18 mouse cellular contexts compared by ENCODE assay signal in the genomic region with DNA sequence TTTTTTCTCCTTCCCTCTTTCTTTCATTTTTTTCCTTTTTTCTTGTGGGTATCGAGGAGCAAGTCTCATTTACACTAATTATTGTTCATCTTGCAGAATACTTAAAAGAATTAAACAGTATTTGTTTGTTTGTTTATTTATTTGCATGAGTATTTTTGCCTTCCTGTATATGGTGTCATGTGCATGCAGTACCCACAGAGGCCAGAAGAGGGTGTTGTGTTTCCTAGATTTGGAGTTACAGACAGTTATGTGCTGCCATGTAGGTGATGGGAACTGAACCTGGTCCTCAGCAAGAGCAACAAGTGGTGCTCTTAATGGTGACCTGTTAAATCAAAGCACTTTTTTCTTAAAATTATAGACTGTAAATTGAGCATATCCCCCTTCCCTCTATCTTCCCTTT. TPM values are rescaled to one million over a fixed set of nuclear protein-coding genes. Genes with fewer than 3 reads are reported as not detected.
DNase-seq lines count a peak whose midpoint lies in the region; TF ChIP-seq lines count a peak whose summit lies in the region.
"Had no signal": no experiment of that assay in that cellular context is flagged by ENCODE, and none has a peak within 500 bp of the region (broad histone marks: within the 10 kb centered on the region; RNA-seq: fewer than 3 reads in every experiment).

No protein-coding gene starts in this region.

- no peak for TF ChIP-seq POLR2A in brain, embryonic 14.5 days (IDR thresholded peaks at IDR 0.05; ENCODE audit: borderline replicate concordance, extremely low read depth, insufficient read depth, insufficient read length, poor library complexity, severe bottlenecking)

- DNase-seq in layer of hippocampus, adult 2 months (ENCODE audit: low spot score in 2 of 2), result no peak
- DNase-seq in layer of hippocampus, adult 18-20 months (ENCODE audit: low spot score in 2 of 2), result no peak
- DNase-seq in 3T3-L1 (ENCODE audit: low read depth, low spot score) (peak; percentile 61), A20 (ENCODE audit: low read depth, low spot score) (peak; percentile 57)
- no peak for DNase-seq in brain, embryonic 14.5 days (ENCODE audit: low read depth)
- no peak for DNase-seq in ovary, postnatal 36 days (ENCODE audit: low spot score)
- no peak for DNase-seq in urinary bladder, postnatal 10 days (ENCODE audit: low spot score)
- DNase-seq: adrenal gland, postnatal 36 days; cerebellum, adult 11-12 months; kidney, postnatal 4 days; lung, adult 18-20 months; right cerebral cortex, postnatal 4 days had no signal

- peak; percentile 70 for TF ChIP-seq CTCF in layer of hippocampus, adult 2 months (conservative IDR thresholded peaks at IDR 0.05)
- peak; percentile 36; the same call in 1 of the 2 replicates for TF ChIP-seq CTCF in brain, embryonic 14.5 days (IDR thresholded peaks at IDR 0.05; ENCODE audit: borderline replicate concordance, extremely low read depth, insufficient read depth, insufficient read length)

- no peak overlapping the region for H3K4me3 ChIP-seq in layer of hippocampus, adult 2 months

- H3K27ac ChIP-seq in layer of hippocampus, adult 2 months, result no peak overlapping the region
- H3K27ac ChIP-seq: midbrain, embryonic 12.5 days had no signal

RNA-seq across cellular contexts. Expression of a gene that starts 0.9 kb away (rescaled TPM):
- total RNA-seq in layer of hippocampus, adult 2 months (2021), result 10 to 100 TPM; 20.1 to 20.3 TPM
- total RNA-seq in layer of hippocampus, adult 18-20 months (2021), result 10 to 100 TPM; 20.7 to 21.8 TPM
- 50.6 and 73.4 TPM in 2 replicates for polyA plus RNA-seq in brain, embryonic 14.5 days (2012; rRNA removed)

RNA-seq across cellular contexts. Expression of a gene that starts 1.4 kb away (rescaled TPM):
- total RNA-seq in layer of hippocampus, adult 2 months (2021), result not detected
- total RNA-seq in layer of hippocampus, adult 18-20 months (2021), result not detected
- 0.53 TPM in 1 of 2 replicates, not detected in the other for polyA plus RNA-seq in brain, embryonic 14.5 days (2012; rRNA removed)
- total RNA-seq: adrenal gland, postnatal 36 days; gastrocnemius, adult 18-20 months; left cerebral cortex, postnatal 10 days had no signal
- polyA plus RNA-seq: heart, embryonic 12.5 days; hindbrain, embryonic 15.5 days; midbrain, embryonic 12.5 days; stomach, embryonic 16.5 days had no signal

RNA-seq across cellular contexts. Expression of a gene that starts 7.9 kb away (rescaled TPM):
- 1 to 10 TPM in 1 of 2 experiments, under 1 TPM in 1; 0.25 to 1.9 TPM for total RNA-seq in layer of hippocampus, adult 2 months (2021)
- total RNA-seq in layer of hippocampus, adult 18-20 months (2021), result under 1 TPM in 1 of 2 experiments, not detected in 1; 0.30 TPM
- 0.34 and 0.57 TPM in 2 replicates for polyA plus RNA-seq in brain, embryonic 14.5 days (2012; rRNA removed)

RNA-seq across cellular contexts. Expression of a gene that starts 36.3 kb away (rescaled TPM):
- total RNA-seq in layer of hippocampus, adult 2 months (2021), result 1 to 10 TPM; 9.2 to 9.9 TPM
- 10 to 100 TPM; 10.3 to 13.0 TPM for total RNA-seq in layer of hippocampus, adult 18-20 months (2021)
- polyA plus RNA-seq in brain, embryonic 14.5 days (2012; rRNA removed), result 12.6 and 13.6 TPM in 2 replicates

RNA-seq across cellular contexts. Expression of a gene that starts 52.1 kb away (rescaled TPM):
- total RNA-seq in layer of hippocampus, adult 2 months (2021), result 100 to 1,000 TPM in 1 of 2 experiments, 10 to 100 TPM in 1; 94.7 to 103 TPM
- 10 to 100 TPM; 79.0 to 89.5 TPM for total RNA-seq in layer of hippocampus, adult 18-20 months (2021)
- polyA plus RNA-seq in brain, embryonic 14.5 days (2012; rRNA removed), result 56.5 and 72.9 TPM in 2 replicates

Comparison
In these comparisons a context has a peak if more than half of its experiments do, and no peak if none do; other contexts are left out.
1. DNase-seq: peak in 3T3-L1 (single experiment) and A20 (single experiment); none in layer of hippocampus, adult 2 months (0 of 2), layer of hippocampus, adult 18-20 months (0 of 2), brain, embryonic 14.5 days (single experiment), ovary, postnatal 36 days (single experiment) and urinary bladder, postnatal 10 days (single experiment).